Mouse (Mus musculus): ENCODE results near the gene Myh11.

DNA sequence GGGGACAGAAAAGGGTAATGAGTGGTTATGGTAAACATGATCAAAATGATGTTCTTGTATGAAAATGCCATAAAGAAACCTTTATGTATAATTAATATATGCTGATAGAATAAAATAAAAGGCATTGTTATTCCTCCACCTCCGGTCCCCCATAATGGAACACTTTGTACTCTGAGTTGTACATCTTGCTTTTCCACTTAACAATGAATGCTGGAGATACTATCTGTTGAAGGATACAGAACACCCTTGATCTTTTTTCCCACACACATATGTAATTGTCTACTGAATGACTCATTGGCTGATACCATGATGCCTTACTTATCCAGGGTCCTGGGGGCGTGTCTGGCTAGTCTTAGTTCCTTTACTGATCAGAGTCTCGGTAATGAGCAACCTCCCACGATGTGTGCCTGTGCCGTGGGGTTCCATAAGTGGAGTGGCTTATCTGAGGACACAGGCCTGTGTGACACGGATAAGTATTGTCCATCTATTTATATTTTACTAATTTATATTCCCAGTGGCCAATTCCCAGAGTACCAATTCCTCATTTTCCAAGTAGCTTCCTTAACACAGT, 110.9 kb downstream of the Myh11 start:
- TF ChIP-seq EP300 (optimal IDR thresholded peaks at IDR 0.05) (no peak), CTCF (IDR thresholded peaks at IDR 0.05; ENCODE audit: low read depth) (no peak)
